Mouse (Mus musculus) liver, embryonic 11.5 days (tissue): ENCODE data around the gene Lpcat3. TPM values are rescaled to one million over a fixed set of nuclear protein-coding genes. Genes with fewer than 3 reads are reported as not detected.

Source experiments
- ATAC-seq: fragments of 200-750 bp; cut with Nextera tagmentation; replicated peaks from 2 replicates; pipeline ENCODE4 v1.8.0; 2017; ENCODE audit warnings: moderate number of reproducible peaks, mild to moderate bottlenecking, moderate TSS enrichment, moderate library complexity; ENCODE audit not compliant: low FRiP score
- DNase-seq: peaks from one replicate; pipeline ENCODE4 v3.0.0-alpha.2; 2017; ENCODE audit warnings: low spot score
- H3K27ac ChIP-seq: fragments of 300-500 bp; sonication (generic); 2 replicates; pipeline ENCODE4 v1.5.1; 2014; ENCODE audit warnings: mild to moderate bottlenecking, low read depth, low read length, control low read depth
- H3K27me3 ChIP-seq: fragments of 300-500 bp; sonication (generic); replicated peaks from 2 replicates; pipeline ENCODE4 v1.6.1; 2014; ENCODE audit warnings: low read length, mixed read lengths; ENCODE audit not compliant: control insufficient read depth, insufficient read depth
- H3K36me3 ChIP-seq: fragments of 300-500 bp; sonication (generic); 2 replicates; pipeline ENCODE4 v1.6.1; 2014; ENCODE audit warnings: mild to moderate bottlenecking, low read length, moderate library complexity, mixed read lengths; ENCODE audit not compliant: control insufficient read depth, insufficient read depth
- H3K4me1 ChIP-seq: fragments of 300-500 bp; sonication (generic); replicated peaks from 2 replicates; pipeline ENCODE4 v1.6.1; 2014; ENCODE audit warnings: low read length, mixed read lengths; ENCODE audit not compliant: control insufficient read depth, insufficient read depth
- H3K4me2 ChIP-seq: fragments of 300-500 bp; sonication (generic); 2 replicates; pipeline ENCODE4 v1.6.1; 2014; ENCODE audit warnings: mild to moderate bottlenecking, control low read depth, moderate library complexity
- H3K4me3 ChIP-seq: fragments of 300-500 bp; sonication (generic); 2 replicates; pipeline ENCODE4 v1.5.1; 2014; ENCODE audit warnings: low read depth, low read length, control low read depth
- H3K9ac ChIP-seq: fragments of 300-500 bp; sonication (generic); 2 replicates; pipeline ENCODE4 v1.6.1; 2014; ENCODE audit warnings: low read depth, low read length, control low read depth
- H3K9me3 ChIP-seq: fragments of 300-500 bp; sonication (generic); 2 replicates; pipeline ENCODE4 v1.6.1; 2016; ENCODE audit warnings: low read length, inconsistent platforms, mixed read lengths; ENCODE audit not compliant: control insufficient read depth
- WGBS: fragments of 180-500 bp; shearing (Covaris S2); extraction: QIAGEN DNeasy Blood & Tissue Kit; methylation state at CpG from one replicate; pipeline ENCODE4 v1.1.7; 2014; 5-methylcytosine and 5-hydroxymethylcytosine counted together
- polyA plus RNA-seq: library from polyadenylated mRNA; unstranded; fragments of >200 nt; fragmentation: Nextera tagmentation; extraction: Ambion mirVana; gene quantifications from 2 replicates; pipeline ENCODE4 v1.2.1, GENCODE M21; 2014

Lpcat3 gene
- polyA plus RNA-seq, 1 experiment from 2014 or later = 84.2 TPM

- Histone ChIP-seq H3K9me3 (no peaks in the 10 kb centered on the region), H3K4me2 (peak overlapping the region; percentile 53), H3K4me1 (peaks cover 34% of the 10 kb centered on the region), H3K27ac (peak overlapping the region; percentile 88), H3K4me3 (peak overlapping the region; percentile 17; the same call in 1 of the 2 replicates), H3K9ac (peak overlapping the region; percentile 70), H3K27me3 (no peaks in the 10 kb centered on the region), H3K36me3 (peaks cover 32% of the 10 kb centered on the region)
- no peak for DNase-seq
- 72% methylated on average over 16 of the region's 16 CpGs for WGBS
- no peak for ATAC-seq
Observed at GRCm38 (mm10) chr6:124718703-124719102, 55.9 kb downstream of the Lpcat3 start.

GRCm38 (mm10) chr6:124719354-124719978, 56.6 kb downstream of the Lpcat3 start:
- 37% methylated on average over 7 of the region's 7 CpGs for WGBS
- no peak for DNase-seq
- Histone ChIP-seq H3K9me3 (no peaks in the 10 kb centered on the region), H3K4me1 (peaks cover 31% of the 10 kb centered on the region), H3K4me2 (peak overlapping the region; percentile 53), H3K9ac (peak overlapping the region; percentile 70), H3K4me3 (peak overlapping the region; percentile 17), H3K27ac (peak overlapping the region; percentile 88), H3K27me3 (no peaks in the 10 kb centered on the region), H3K36me3 (peaks cover 27% of the 10 kb centered on the region)
- ATAC-seq = peak; percentile 84

- Histone ChIP-seq H3K9ac (no peak overlapping the region), H3K27me3 (no peaks in the 10 kb centered on the region), H3K4me1 (peaks cover 32% of the 10 kb centered on the region), H3K36me3 (peaks cover 14% of the 10 kb centered on the region; the same call in 1 of the 2 replicates), H3K9me3 (no peaks in the 10 kb centered on the region), H3K4me3 (no peak overlapping the region), H3K4me2 (no peak overlapping the region), H3K27ac (no peak overlapping the region)
- WGBS = 70% methylated on average over 11 of the region's 11 CpGs
- DNase-seq (no peak), ATAC-seq (no peak)
Observed at GRCm38 (mm10) chr6:124720904-124721303, 58.1 kb downstream of the Lpcat3 start.

GRCm38 (mm10) chr6:124722876-124723473, 60.1 kb downstream of the Lpcat3 start:
- DNase-seq (no peak), ATAC-seq (no peak)
- Histone ChIP-seq H3K9me3 (no peaks in the 10 kb centered on the region), H3K9ac (0 out of 2 replicates have a peak overlapping the region, but pooled peaks have one; percentile 25), H3K27ac (no peak overlapping the region), H3K36me3 (no peaks in the 10 kb centered on the region; the same call in 1 of the 2 replicates), H3K4me1 (peaks cover 29% of the 10 kb centered on the region), H3K4me2 (no peak overlapping the region), H3K4me3 (no peak overlapping the region), H3K27me3 (no peaks in the 10 kb centered on the region)
- WGBS = 81% methylated on average over 6 of the region's 6 CpGs

- H3K27me3 ChIP-seq = no peaks in the 10 kb centered on the region
- no peak for DNase-seq
- H3K4me2 ChIP-seq = no peak overlapping the region
- H3K4me3 ChIP-seq = no peak overlapping the region
- no peak overlapping the region for H3K27ac ChIP-seq
- H3K4me1 ChIP-seq = peaks cover 23% of the 10 kb centered on the region
- no peak overlapping the region for H3K9ac ChIP-seq
- no peaks in the 10 kb centered on the region for H3K9me3 ChIP-seq
- H3K36me3 ChIP-seq = no peaks in the 10 kb centered on the region; the same call in 1 of the 2 replicates
- 61% methylated on average over 8 of the region's 8 CpGs for WGBS
- no peak for ATAC-seq
Observed at GRCm38 (mm10) chr6:124723541-124723940, 60.7 kb downstream of the Lpcat3 start.

- no peaks in the 10 kb centered on the region; the same call in 1 of the 2 replicates for H3K36me3 ChIP-seq
- ATAC-seq (no peak), DNase-seq (no peak)
- H3K4me1 ChIP-seq = peaks cover 14% of the 10 kb centered on the region
- 66% methylated on average over 10 of the region's 10 CpGs for WGBS
- H3K9ac ChIP-seq = no peak overlapping the region
- H3K4me2 ChIP-seq = no peak overlapping the region
- 0 out of 2 replicates have a peak overlapping the region, but pooled peaks have one; percentile 22 for H3K27ac ChIP-seq
- H3K9me3 ChIP-seq = no peaks in the 10 kb centered on the region
- no peak overlapping the region for H3K4me3 ChIP-seq
- no peaks in the 10 kb centered on the region for H3K27me3 ChIP-seq
Observed at GRCm38 (mm10) chr6:124724472-124724871, 61.6 kb downstream of the Lpcat3 start.

GRCm38 (mm10) chr6:124728621-124729020, 65.8 kb downstream of the Lpcat3 start:
- Histone ChIP-seq H3K4me3 (no peak overlapping the region), H3K27me3 (no peaks in the 10 kb centered on the region), H3K4me2 (no peak overlapping the region), H3K27ac (no peak overlapping the region), H3K36me3 (no peaks in the 10 kb centered on the region; the same call in 1 of the 2 replicates), H3K4me1 (peaks cover 21% of the 10 kb centered on the region), H3K9ac (no peak overlapping the region), H3K9me3 (no peaks in the 10 kb centered on the region)
- 88% methylated on average over 10 of the region's 10 CpGs for WGBS
- no peak for ATAC-seq
- no peak for DNase-seq

- DNase-seq (no peak), ATAC-seq (no peak)
- no peaks in the 10 kb centered on the region for H3K9me3 ChIP-seq
- 0 out of 2 replicates have a peak overlapping the region, but pooled peaks have one; percentile 3 for H3K4me3 ChIP-seq
- no peak overlapping the region for H3K27ac ChIP-seq
- no peaks in the 10 kb centered on the region; the same call in 1 of the 2 replicates for H3K36me3 ChIP-seq
- peak overlapping the region; percentile 40; the same call in 1 of the 2 replicates for H3K9ac ChIP-seq
- H3K27me3 ChIP-seq = no peaks in the 10 kb centered on the region
- H3K4me2 ChIP-seq = peak overlapping the region; percentile 33
- H3K4me1 ChIP-seq = peaks cover 19% of the 10 kb centered on the region
- 52% methylated on average over 8 of the region's 8 CpGs for WGBS
Observed at GRCm38 (mm10) chr6:124729850-124730705, 67.3 kb downstream of the Lpcat3 start.
